Mouse (Mus musculus) kidney, adult 10 weeks (tissue): ENCODE data around the gene Zfp820. TPM values are rescaled to one million over a fixed set of nuclear protein-coding genes. Genes with fewer than 3 reads are reported as not detected.

Experiments used
- polyA plus RNA-seq: library from polyadenylated mRNA; stranded (reverse); fragments of 350-450 nt; fragmentation: Illumina TruSeq; extraction: RNeasy Lipid Tissue Mini Kit (QIAGEN cat#74804); gene quantifications from one replicate; pipeline ENCODE4 v1.2.3, GENCODE M21; 2014; ENCODE audit warnings: low read depth, low replicate concordance

Gene Zfp820
- 6.5 TPM for polyA plus RNA-seq

DNA sequence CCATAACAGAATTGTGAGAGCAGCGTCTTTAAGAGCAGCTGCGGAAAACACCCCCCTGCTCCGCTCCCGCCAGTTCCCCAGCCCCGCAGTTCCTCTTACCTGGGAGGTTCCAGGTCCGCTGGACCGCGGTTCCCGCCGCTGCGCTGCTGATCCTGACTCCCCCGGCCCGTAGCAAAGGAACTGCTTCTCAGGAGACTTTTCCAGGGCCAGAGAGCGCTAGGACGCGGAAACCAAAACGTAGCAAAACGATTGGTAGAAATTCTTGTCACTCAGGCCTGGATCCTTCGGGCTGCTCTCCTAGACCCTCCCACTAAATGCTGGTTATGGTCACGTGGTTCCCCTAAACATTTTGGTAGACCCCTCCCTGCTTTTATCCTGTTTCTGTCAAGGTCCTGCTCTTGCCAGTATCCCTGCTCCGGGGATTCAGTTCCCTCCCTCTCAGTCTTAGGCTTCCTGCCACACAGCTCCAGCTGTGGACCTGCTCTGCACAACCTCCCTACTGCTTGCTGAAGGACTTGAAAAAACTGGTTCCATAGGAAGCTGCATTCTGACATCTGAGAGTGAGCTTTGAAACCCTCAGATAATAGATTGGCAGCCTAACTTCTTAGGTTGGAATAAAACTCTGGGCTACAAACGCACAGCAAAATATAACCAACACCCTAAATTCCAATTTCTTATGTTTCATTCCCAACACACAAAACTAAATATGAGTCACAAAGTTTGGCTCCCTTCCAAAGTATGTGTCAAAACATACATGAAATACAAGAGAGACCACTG is at the start of gene Zfp820:
Gene Zfp820 (minus strand): TSS at position 228 of the 777 bp plus-strand sequence.

Other genes starting within 250 kb of the Zfp820 start
- gene Zfp983, start 195.1 kb downstream of the Zfp820 start, polyA plus RNA-seq = 13.5 TPM
- gene Gm10226, start 153.9 kb downstream of the Zfp820 start, polyA plus RNA-seq = 28.2 TPM
- 21.1 TPM for gene Zfp760, start 138.0 kb downstream of the Zfp820 start, polyA plus RNA-seq
- 23.9 TPM for gene Zfp229, start 115.0 kb downstream of the Zfp820 start, polyA plus RNA-seq
- gene Zfp995, start 64.2 kb upstream of the Zfp820 start, polyA plus RNA-seq = 14.4 TPM
- gene Zfp942, start 116.7 kb upstream of the Zfp820 start, polyA plus RNA-seq = 63.2 TPM
- gene Zfp943, start 116.8 kb upstream of the Zfp820 start, polyA plus RNA-seq = 70.5 TPM